Comparison of ENCODE assay signal across 23 mouse cellular contexts in genomic region chr10:82409511-82409910, GRCm38 (mm10).
"Had no signal": no experiment of that assay in that cellular context is flagged by ENCODE, and none has a peak within 500 bp of the region (broad histone marks: within the 10 kb centered on the region; RNA-seq: fewer than 3 reads in every experiment).

No protein-coding gene starts in this region.

- H3K4me1 ChIP-seq: heart, embryonic 10.5 days; heart, embryonic 12.5 days; hindbrain, embryonic 10.5 days; hindbrain, embryonic 12.5 days; intestine, embryonic 15.5 days; limb, embryonic 10.5 days; limb, embryonic 12.5 days; liver, embryonic 13.5 days; liver, embryonic 15.5 days had no signal

- H3K27ac ChIP-seq: heart, embryonic 10.5 days; hindbrain, embryonic 10.5 days; hindbrain, embryonic 12.5 days; hindbrain, embryonic 14.5 days; intestine, embryonic 15.5 days; layer of hippocampus, adult 2 months; left cerebral cortex, adult 2 months; limb, embryonic 10.5 days; limb, embryonic 12.5 days; liver, embryonic 13.5 days; liver, embryonic 15.5 days had no signal

- DNase-seq: gastrocnemius, postnatal 10 days; gastrocnemius, postnatal 25 days; heart, adult 18-20 months; heart, postnatal 10 days; heart, postnatal 4 days; kidney, adult 18-20 months; kidney, adult 8-10 months; kidney, postnatal 10 days; kidney, postnatal 25 days; kidney, postnatal 4 days; liver; liver, embryonic 13.5 days had no signal

- H3K4me3 ChIP-seq: heart, embryonic 10.5 days; heart, embryonic 12.5 days; hindbrain, embryonic 10.5 days; hindbrain, embryonic 12.5 days; intestine, embryonic 15.5 days; layer of hippocampus, adult 2 months; left cerebral cortex, adult 2 months; limb, embryonic 10.5 days; limb, embryonic 12.5 days; liver, embryonic 13.5 days; liver, embryonic 15.5 days had no signal
